Mouse (Mus musculus): ENCODE data around the gene Slc25a47. TPM values are rescaled to one million over a fixed set of nuclear protein-coding genes. Genes with fewer than 3 reads are reported as not detected.
"Not testable (repeated sequence)": the region's sequence is repeated elsewhere in the genome, so short reads cannot be mapped to it uniquely, and the experiment has no call there.

The Slc25a47 gene
- total RNA-seq, 1 experiment from 2014 or later = 5.5 TPM

- no peak for ATAC-seq (ENCODE audit: extremely low read depth, insufficient number of reproducible peaks, low FRiP score, poor library complexity, severe bottlenecking)
Measured at GRCm38 (mm10) chr12:108825561-108826224, 10.2 kb upstream of the Slc25a47 start.

GRCm38 (mm10) chr12:108826282-108826957 is 9.4 kb upstream of the Slc25a47 start:
- ATAC-seq (ENCODE audit: extremely low read depth, insufficient number of reproducible peaks, low FRiP score, poor library complexity, severe bottlenecking) = no peak

- ATAC-seq (ENCODE audit: extremely low read depth, insufficient number of reproducible peaks, low FRiP score, poor library complexity, severe bottlenecking) = no peak
Measured at GRCm38 (mm10) chr12:108826958-108827535, 8.8 kb upstream of the Slc25a47 start.

GRCm38 (mm10) chr12:108827641-108828040 is 8.2 kb upstream of the Slc25a47 start:
- ATAC-seq (ENCODE audit: extremely low read depth, insufficient number of reproducible peaks, low FRiP score, poor library complexity, severe bottlenecking) = no peak

GRCm38 (mm10) chr12:108829636-108830035 is 6.2 kb upstream of the Slc25a47 start:
- no peak for ATAC-seq (ENCODE audit: extremely low read depth, insufficient number of reproducible peaks, low FRiP score, poor library complexity, severe bottlenecking)

- no peak for ATAC-seq (ENCODE audit: extremely low read depth, insufficient number of reproducible peaks, low FRiP score, poor library complexity, severe bottlenecking)
Measured at GRCm38 (mm10) chr12:108830358-108830757, 5.5 kb upstream of the Slc25a47 start.

- ATAC-seq (ENCODE audit: extremely low read depth, insufficient number of reproducible peaks, low FRiP score, poor library complexity, severe bottlenecking) = no peak
Measured at GRCm38 (mm10) chr12:108831966-108832643, 3.7 kb upstream of the Slc25a47 start.

- ATAC-seq (ENCODE audit: extremely low read depth, insufficient number of reproducible peaks, low FRiP score, poor library complexity, severe bottlenecking) = no peak
Measured at GRCm38 (mm10) chr12:108832851-108833250, 3.0 kb upstream of the Slc25a47 start.

- ATAC-seq (ENCODE audit: extremely low read depth, insufficient number of reproducible peaks, low FRiP score, poor library complexity, severe bottlenecking) = no peak
Measured at GRCm38 (mm10) chr12:108833408-108833807, 2.4 kb upstream of the Slc25a47 start.

- ATAC-seq (ENCODE audit: extremely low read depth, insufficient number of reproducible peaks, low FRiP score, poor library complexity, severe bottlenecking) = no peak
Measured at GRCm38 (mm10) chr12:108834337-108834736, 1.5 kb upstream of the Slc25a47 start.

- no peak for ATAC-seq (ENCODE audit: extremely low read depth, insufficient number of reproducible peaks, low FRiP score, poor library complexity, severe bottlenecking)
Measured at GRCm38 (mm10) chr12:108834786-108835185, 1.1 kb upstream of the Slc25a47 start.

- ATAC-seq (ENCODE audit: extremely low read depth, insufficient number of reproducible peaks, low FRiP score, poor library complexity, severe bottlenecking) = no peak
Measured at GRCm38 (mm10) chr12:108835208-108835839, 522 bp upstream of the Slc25a47 start.

GRCm38 (mm10) chr12:108836722-108837121 is 876 bp downstream of the Slc25a47 start:
- no peak for ATAC-seq (ENCODE audit: extremely low read depth, insufficient number of reproducible peaks, low FRiP score, poor library complexity, severe bottlenecking)

- ATAC-seq (ENCODE audit: extremely low read depth, insufficient number of reproducible peaks, low FRiP score, poor library complexity, severe bottlenecking) = no peak
Measured at GRCm38 (mm10) chr12:108841181-108841580, 5.3 kb downstream of the Slc25a47 start.

- no peak for ATAC-seq (ENCODE audit: extremely low read depth, insufficient number of reproducible peaks, low FRiP score, poor library complexity, severe bottlenecking)
Measured at GRCm38 (mm10) chr12:108842663-108843062, 6.8 kb downstream of the Slc25a47 start.

GRCm38 (mm10) chr12:108848033-108848432 is 12.2 kb downstream of the Slc25a47 start:
- not testable (repeated sequence) for ATAC-seq (ENCODE audit: extremely low read depth, insufficient number of reproducible peaks, low FRiP score, poor library complexity, severe bottlenecking)

GRCm38 (mm10) chr12:108849488-108850022 is 13.7 kb downstream of the Slc25a47 start:
- ATAC-seq (ENCODE audit: extremely low read depth, insufficient number of reproducible peaks, low FRiP score, poor library complexity, severe bottlenecking) = no peak

GRCm38 (mm10) chr12:108850129-108850528 is 14.3 kb downstream of the Slc25a47 start:
- no peak for ATAC-seq (ENCODE audit: extremely low read depth, insufficient number of reproducible peaks, low FRiP score, poor library complexity, severe bottlenecking)

- ATAC-seq (ENCODE audit: extremely low read depth, insufficient number of reproducible peaks, low FRiP score, poor library complexity, severe bottlenecking) = no peak
Measured at GRCm38 (mm10) chr12:108850886-108851285, 15.0 kb downstream of the Slc25a47 start.

Measured in neutrophil, adult 5-6 weeks (primary cell).